Mouse (Mus musculus) layer of hippocampus, postnatal 25 days (tissue): Measurements from ENCODE around the gene Megf11. TPM values are rescaled to one million over a fixed set of nuclear protein-coding genes. Genes with fewer than 3 reads are reported as not detected.

Experiments
- DNase-seq, 2 experiments: peaks; one replicate each; pipeline ENCODE4 v3.0.0; 2022; ENCODE audit warnings: mixed read lengths in 2 of 2, low spot score in 1 of 2; ENCODE audit errors: extremely low spot score in 1 of 2
- total RNA-seq, 2 experiments: library from RNA; stranded (reverse); gene quantifications; 2 replicates each; pipeline ENCODE4 v1.2.3; 2021

Megf11 gene
- total RNA-seq, 2 experiments from 2014 or later = 14.0 to 15.6 TPM

DNA sequence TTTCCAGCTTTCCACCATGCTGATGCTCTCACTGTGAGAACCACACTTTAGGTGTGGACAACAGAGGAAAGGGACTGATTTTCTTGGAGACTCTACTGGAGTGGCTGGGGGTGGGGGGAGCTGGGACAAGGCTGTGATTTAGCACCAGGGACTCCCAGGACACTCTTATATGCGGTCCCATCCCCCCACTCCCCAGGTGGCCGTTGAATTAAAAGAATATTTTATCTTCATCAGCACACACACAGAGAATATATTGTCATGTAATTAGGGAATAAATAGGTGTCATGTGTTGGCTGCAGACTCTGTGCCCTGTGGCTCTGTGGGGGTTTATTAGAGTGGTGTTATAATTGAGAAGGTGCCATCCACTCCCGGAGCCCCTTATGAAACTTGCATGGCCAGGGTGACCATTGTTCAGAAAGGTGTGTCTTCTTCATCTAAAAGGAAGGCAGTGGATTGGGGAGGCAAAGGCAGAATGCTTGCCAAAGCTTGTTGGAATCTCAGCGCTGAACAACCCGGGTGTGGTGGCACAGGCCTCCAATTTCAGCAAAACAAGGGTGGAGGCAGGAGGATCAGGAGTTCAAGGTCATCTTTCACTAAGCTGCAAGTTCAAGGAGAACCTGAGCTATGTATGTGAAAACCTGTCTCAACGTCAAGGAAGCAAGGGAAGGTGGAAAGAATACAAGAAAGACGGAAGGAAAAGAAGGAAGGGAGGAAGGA is 4.3 kb downstream of the Megf11 start:
- DNase-seq = no peak

GRCm38 (mm10) chr9:64393914-64394596 is 8.6 kb downstream of the Megf11 start:
- peak; percentile 48 to 79 for DNase-seq

DNA sequence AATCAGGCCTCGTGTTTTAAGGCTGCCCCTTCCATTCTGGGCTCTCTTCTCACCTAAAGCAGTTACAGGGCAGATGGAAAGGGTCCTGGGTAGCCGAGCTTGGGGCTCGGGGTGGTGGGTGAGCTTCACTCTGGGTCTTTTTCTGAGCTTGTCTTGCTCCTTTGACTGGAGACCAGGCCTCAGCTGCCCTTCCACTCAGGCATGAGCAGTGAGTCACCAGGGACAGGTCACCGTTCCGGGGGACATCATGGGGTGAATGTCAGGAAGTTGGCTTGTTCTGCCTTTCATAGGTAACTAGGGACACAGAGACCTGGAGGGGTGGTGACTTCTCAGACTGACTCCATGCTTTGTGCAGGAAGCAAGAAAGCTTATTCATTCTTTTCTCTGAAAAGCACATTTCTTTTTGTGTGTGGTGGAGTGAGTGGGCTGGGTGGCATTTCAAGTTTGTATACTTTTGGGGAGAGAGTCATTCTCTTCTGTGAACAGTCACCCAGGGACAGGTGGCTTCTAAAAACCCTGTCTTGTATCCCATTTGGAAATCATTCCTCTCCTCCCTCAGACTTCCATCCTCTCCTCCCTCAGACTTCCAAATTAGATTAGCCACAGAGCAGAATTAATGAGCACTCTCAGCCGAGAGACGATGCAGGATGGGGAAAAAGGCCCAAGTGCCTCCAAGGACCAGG is 10.0 kb downstream of the Megf11 start:
- DNase-seq = no peak

- peak in 1 of 2 experiments; percentile 40 for DNase-seq
These were observed 11.7 kb downstream of the Megf11 start for GRCm38 (mm10) chr9:64397108-64397507.

GRCm38 (mm10) chr9:64399121-64399520 is 13.7 kb downstream of the Megf11 start:
- DNase-seq = no peak

GRCm38 (mm10) chr9:64402141-64402540 is 16.7 kb downstream of the Megf11 start:
- DNase-seq = no peak

DNA sequence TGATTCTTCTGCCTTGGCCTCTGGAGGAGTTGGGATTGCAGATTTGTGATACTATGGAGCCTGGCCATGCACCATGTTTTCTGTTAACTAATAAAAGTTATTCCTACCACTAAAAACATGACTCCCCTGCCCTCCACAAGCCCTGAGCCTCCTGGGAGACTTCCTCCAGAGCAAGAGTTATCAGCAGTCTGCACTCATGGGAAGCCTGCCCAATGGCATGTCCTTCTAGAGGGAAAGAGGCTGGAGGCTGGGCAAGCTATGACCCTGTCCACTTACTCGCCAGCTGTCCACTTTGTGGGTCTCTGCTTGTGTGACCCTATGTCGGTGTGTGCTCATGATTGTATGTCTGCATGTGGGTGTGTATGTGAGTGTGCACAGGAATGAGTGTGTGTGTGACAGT is 21.4 kb downstream of the Megf11 start:
- no peak for DNase-seq

DNA sequence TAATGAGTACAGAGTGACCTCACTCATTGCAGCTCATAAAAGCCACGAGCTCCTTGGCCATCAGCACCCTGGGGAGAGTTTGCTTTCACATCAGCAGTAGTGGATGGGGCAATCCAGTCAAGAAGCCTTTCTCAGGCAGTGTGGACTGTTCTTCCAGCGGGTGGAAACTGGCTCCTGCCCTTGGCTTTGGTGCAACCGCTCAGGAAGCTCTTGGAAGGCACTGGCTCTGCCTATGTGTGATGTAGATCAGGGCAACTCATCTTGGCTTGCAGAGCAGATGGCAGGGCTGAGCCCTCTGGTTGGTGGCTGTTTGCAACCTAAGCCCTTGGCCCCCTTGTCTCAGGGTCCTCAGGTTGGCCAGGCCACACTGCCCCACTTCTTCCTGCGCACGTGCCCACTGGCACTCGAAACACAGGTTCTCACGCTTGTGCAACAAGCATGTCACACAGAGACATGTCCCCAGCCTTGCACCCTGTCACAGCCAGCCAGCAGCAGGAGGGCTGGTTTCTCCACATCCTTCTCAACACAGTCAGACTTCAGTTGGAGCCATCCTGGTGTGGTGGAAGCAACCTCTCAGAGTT is 22.1 kb downstream of the Megf11 start:
- no peak for DNase-seq

DNA sequence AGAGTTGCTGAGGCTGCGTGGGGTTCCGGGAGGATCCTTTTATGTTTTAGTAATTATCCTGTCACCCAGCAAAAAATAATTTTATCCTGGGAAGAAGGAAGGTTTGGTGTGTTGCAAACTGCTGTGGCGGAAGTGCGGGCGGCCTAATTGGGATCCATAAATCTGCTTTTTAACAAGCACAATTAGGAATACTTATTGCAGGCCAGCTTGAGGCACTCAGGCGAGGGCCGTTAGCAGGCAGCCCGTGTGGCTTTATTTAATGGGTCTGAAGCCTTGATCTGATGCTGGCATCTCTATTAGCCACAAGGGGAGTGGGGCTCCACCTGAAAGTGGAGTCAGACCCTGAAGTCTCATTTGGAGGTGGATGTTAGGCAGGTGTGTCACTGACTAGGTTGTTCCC is 23.4 kb downstream of the Megf11 start:
- no peak for DNase-seq

- DNase-seq = no peak
These were observed 35.0 kb downstream of the Megf11 start for GRCm38 (mm10) chr9:64420471-64420870.

DNA sequence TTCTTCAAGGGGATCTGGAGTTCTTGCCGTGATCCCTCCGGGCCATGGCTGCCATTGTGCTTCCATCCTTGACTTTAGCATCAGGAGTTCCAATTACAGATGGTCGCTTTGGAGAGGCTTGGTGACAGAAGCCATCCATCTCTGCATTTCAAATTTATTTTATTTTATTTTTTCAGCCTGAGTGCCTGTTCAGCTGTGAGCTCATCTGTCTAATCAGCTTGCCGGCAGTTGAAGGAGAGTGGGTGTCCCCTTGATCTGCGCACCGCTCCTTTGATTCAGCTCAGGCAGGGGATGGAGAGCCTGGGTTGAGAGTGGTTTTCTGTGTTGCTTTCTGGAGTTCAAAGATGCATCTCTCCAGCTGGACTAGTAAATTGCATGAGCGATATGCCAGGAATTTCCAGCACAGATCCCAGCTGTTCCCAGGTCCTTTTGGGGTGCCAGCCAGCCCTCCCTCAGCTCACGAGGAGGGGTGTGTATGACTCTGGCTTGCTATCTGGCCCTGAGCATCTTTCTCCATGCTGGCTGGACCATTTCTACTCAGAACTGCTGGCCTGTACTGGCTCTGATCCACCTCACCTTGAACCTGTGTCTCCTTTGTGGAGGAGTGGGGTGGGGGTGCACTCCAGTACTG is 36.7 kb downstream of the Megf11 start:
- no peak for DNase-seq

- no peak for DNase-seq
These were observed 38.5 kb downstream of the Megf11 start for GRCm38 (mm10) chr9:64423912-64424311.

- no peak for DNase-seq
These were observed 50.7 kb downstream of the Megf11 start for GRCm38 (mm10) chr9:64436121-64436520.

DNA sequence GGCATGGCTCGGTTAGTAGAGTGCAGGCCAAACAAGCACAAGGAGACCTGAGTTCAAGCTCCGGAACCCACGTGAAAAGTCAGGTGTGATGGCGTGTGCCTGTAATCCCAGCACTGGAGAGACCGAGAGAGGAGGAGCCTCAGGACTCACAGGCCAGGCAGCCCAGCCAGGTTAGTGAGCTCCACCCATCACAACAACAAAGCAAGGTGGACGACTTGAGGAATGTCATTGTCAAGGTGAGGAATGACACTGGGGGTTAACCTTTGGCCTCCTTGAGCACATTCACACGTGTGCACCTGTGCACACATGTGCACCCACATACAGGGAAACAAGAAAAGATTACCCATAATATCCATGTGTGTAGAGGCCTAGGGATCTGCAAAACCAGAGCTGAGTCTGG is 54.7 kb downstream of the Megf11 start:
- DNase-seq = no peak

DNA sequence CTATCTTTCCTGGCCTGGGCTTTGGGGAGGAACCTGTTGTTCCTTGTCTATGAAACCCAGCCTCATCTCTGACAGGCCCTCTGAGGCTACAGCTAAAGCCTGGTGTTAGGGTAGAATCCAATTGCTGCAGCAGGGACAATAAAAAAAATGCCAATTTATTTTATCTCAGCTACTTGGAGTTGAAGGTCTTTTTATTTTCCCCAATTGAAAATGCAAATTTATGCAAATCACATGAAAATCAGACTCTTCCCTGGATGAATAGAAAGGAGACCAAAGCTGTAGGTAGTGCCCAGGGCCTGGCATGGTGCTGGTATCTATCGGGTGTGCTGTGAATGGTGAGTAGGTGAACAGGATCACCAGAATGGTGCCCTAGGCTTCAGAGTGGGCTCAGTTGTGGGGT is 60.6 kb downstream of the Megf11 start:
- DNase-seq = no peak

DNA sequence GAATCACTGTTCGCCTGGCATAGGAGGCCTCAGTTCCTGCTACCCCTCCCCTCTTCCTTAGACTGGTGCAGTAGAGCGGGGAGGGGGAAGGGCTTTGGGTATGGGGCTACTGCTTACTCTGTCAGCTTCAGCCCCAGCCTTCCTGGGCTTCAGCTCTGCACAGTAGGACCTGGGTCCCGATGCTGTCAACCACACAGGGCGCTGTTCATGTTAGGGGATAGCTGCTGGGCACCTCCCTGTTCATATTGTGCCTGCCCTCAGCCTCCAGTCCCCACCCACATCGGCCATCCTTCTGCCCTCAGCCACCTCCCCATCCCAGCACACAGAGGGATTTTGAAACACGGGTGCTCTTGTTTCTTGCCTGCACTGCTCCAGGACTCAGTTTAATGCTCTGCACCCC is 61.6 kb downstream of the Megf11 start:
- no peak for DNase-seq

GRCm38 (mm10) chr9:64447522-64447921 is 62.1 kb downstream of the Megf11 start:
- peak in 1 of 2 experiments; percentile 33 for DNase-seq

DNA sequence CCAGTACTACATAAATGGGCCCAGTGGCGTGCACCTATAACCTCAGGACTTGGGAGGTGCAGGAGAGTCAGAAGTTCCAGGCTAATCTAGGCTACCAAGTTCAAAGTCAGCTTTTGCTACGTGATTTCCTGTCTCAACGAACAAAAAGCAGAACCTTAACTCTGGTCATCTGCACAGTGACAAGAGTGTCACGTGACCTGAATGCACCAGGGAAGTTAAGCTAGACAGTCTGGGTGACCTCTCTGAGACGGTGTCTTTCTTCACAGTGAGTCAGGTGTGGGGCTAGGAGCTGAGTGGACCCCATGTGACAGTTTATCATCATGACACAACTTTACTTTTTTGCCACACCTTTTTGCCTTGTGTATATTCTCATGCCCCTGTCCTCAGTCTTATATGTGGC is 67.3 kb downstream of the Megf11 start:
- DNase-seq = no peak

- DNase-seq = no peak
These were observed 68.8 kb downstream of the Megf11 start for GRCm38 (mm10) chr9:64454196-64454595.

DNA sequence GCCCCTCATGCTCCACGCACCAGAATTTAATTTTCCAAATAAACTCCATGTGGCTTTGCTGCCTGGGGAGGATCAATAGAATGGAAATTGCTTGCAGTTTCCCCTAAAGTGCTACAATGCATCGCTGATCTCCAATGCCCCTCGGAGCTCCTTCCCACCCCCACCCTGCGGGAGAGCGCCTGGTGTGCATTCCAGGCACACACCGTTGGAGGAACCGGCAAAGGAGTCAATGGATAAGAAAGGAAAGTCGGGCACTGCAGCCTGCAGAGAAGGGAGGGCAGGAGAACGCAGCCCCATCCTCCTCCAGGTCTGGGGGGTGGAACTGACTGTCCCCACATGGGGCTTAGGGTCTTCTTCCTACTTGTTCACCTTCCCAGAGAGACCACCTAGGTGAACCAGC is 70.5 kb downstream of the Megf11 start:
- DNase-seq = no peak

- no peak for DNase-seq
These were observed 72.2 kb downstream of the Megf11 start for GRCm38 (mm10) chr9:64457596-64457995.
